Mouse (Mus musculus) liver, embryonic 11.5 days (tissue): ENCODE results near the gene Tagln2. TPM values are rescaled to one million over a fixed set of nuclear protein-coding genes. Genes with fewer than 3 reads are reported as not detected.

Experiments used
- ATAC-seq: fragments of 200-750 bp; cut with Nextera tagmentation; replicated peaks from 2 replicates; pipeline ENCODE4 v1.8.0; 2017; ENCODE audit warnings: moderate number of reproducible peaks, mild to moderate bottlenecking, moderate TSS enrichment, moderate library complexity; ENCODE audit not compliant: low FRiP score
- DNase-seq: peaks from one replicate; pipeline ENCODE4 v3.0.0-alpha.2; 2017; ENCODE audit warnings: low spot score
- H3K27ac ChIP-seq: fragments of 300-500 bp; sonication (generic); 2 replicates; pipeline ENCODE4 v1.5.1; 2014; ENCODE audit warnings: mild to moderate bottlenecking, low read depth, low read length, control low read depth
- H3K27me3 ChIP-seq: fragments of 300-500 bp; sonication (generic); replicated peaks from 2 replicates; pipeline ENCODE4 v1.6.1; 2014; ENCODE audit warnings: low read length, mixed read lengths; ENCODE audit not compliant: control insufficient read depth, insufficient read depth
- H3K36me3 ChIP-seq: fragments of 300-500 bp; sonication (generic); 2 replicates; pipeline ENCODE4 v1.6.1; 2014; ENCODE audit warnings: mild to moderate bottlenecking, low read length, moderate library complexity, mixed read lengths; ENCODE audit not compliant: control insufficient read depth, insufficient read depth
- H3K4me1 ChIP-seq: fragments of 300-500 bp; sonication (generic); replicated peaks from 2 replicates; pipeline ENCODE4 v1.6.1; 2014; ENCODE audit warnings: low read length, mixed read lengths; ENCODE audit not compliant: control insufficient read depth, insufficient read depth
- H3K4me2 ChIP-seq: fragments of 300-500 bp; sonication (generic); 2 replicates; pipeline ENCODE4 v1.6.1; 2014; ENCODE audit warnings: mild to moderate bottlenecking, control low read depth, moderate library complexity
- H3K4me3 ChIP-seq: fragments of 300-500 bp; sonication (generic); 2 replicates; pipeline ENCODE4 v1.5.1; 2014; ENCODE audit warnings: low read depth, low read length, control low read depth
- H3K9ac ChIP-seq: fragments of 300-500 bp; sonication (generic); 2 replicates; pipeline ENCODE4 v1.6.1; 2014; ENCODE audit warnings: low read depth, low read length, control low read depth
- H3K9me3 ChIP-seq: fragments of 300-500 bp; sonication (generic); 2 replicates; pipeline ENCODE4 v1.6.1; 2016; ENCODE audit warnings: low read length, inconsistent platforms, mixed read lengths; ENCODE audit not compliant: control insufficient read depth
- WGBS: fragments of 180-500 bp; shearing (Covaris S2); extraction: QIAGEN DNeasy Blood & Tissue Kit; methylation state at CpG from one replicate; pipeline ENCODE4 v1.1.7; 2014; 5-methylcytosine and 5-hydroxymethylcytosine counted together
- polyA plus RNA-seq: library from polyadenylated mRNA; unstranded; fragments of >200 nt; fragmentation: Nextera tagmentation; extraction: Ambion mirVana; gene quantifications from 2 replicates; pipeline ENCODE4 v1.2.1, GENCODE M21; 2014

Tagln2 gene
- polyA plus RNA-seq, 1 experiment from 2014 or later = 257 TPM

GRCm38 (mm10) chr1:172503111-172503997 lies 3.5 kb downstream of the Tagln2 start:
- ATAC-seq (no peak), DNase-seq (no peak)
- peak overlapping the region; percentile 65 for H3K4me3 ChIP-seq
- peak overlapping the region; percentile 78 for H3K27ac ChIP-seq
- H3K4me1 ChIP-seq = peaks cover 47% of the 10 kb centered on the region
- H3K36me3 ChIP-seq = peaks cover 17% of the 10 kb centered on the region
- no peaks in the 10 kb centered on the region for H3K9me3 ChIP-seq
- H3K9ac ChIP-seq = peak overlapping the region; percentile 10; the same call in 1 of the 2 replicates
- 35% methylated on average over 14 of the region's 14 CpGs for WGBS
- H3K4me2 ChIP-seq = peak overlapping the region; percentile 76
- no peaks in the 10 kb centered on the region for H3K27me3 ChIP-seq

- no peaks in the 10 kb centered on the region for H3K9me3 ChIP-seq
- peaks cover 17% of the 10 kb centered on the region for H3K36me3 ChIP-seq
- H3K4me3 ChIP-seq = no peak overlapping the region
- WGBS = 79% methylated on average over 8 of the region's 8 CpGs
- H3K27ac ChIP-seq = no peak overlapping the region
- ATAC-seq (no peak), DNase-seq (no peak)
- no peaks in the 10 kb centered on the region for H3K27me3 ChIP-seq
- H3K4me2 ChIP-seq = no peak overlapping the region
- H3K9ac ChIP-seq = no peak overlapping the region
- H3K4me1 ChIP-seq = peaks cover 47% of the 10 kb centered on the region
Observed at GRCm38 (mm10) chr1:172504756-172505155, 4.9 kb downstream of the Tagln2 start.

GRCm38 (mm10) chr1:172507001-172507400 lies 7.2 kb downstream of the Tagln2 start:
- DNase-seq = no peak
- ATAC-seq = no peak
- no peak overlapping the region for H3K27ac ChIP-seq

GRCm38 (mm10) chr1:172507701-172508100 lies 7.9 kb downstream of the Tagln2 start:
- H3K4me3 ChIP-seq = no peak overlapping the region
- 0 out of 2 replicates have a peak, but pooled peaks have one; percentile 1 for ATAC-seq
- WGBS = 85% methylated on average over 3 of the region's 3 CpGs
- no peak for DNase-seq
- no peaks in the 10 kb centered on the region for H3K9me3 ChIP-seq
- H3K4me1 ChIP-seq = peaks cover 39% of the 10 kb centered on the region
- H3K36me3 ChIP-seq = peaks cover 17% of the 10 kb centered on the region
- H3K27me3 ChIP-seq = no peaks in the 10 kb centered on the region
- H3K9ac ChIP-seq = no peak overlapping the region
- no peak overlapping the region for H3K27ac ChIP-seq
- no peak overlapping the region for H3K4me2 ChIP-seq

More at GRCm38 (mm10) chr1:172507001-172507400, 7.2 kb downstream of the Tagln2 start:
- 65% methylated on average over 5 of the region's 5 CpGs for WGBS
- H3K9me3 ChIP-seq = no peaks in the 10 kb centered on the region
- H3K4me3 ChIP-seq = no peak overlapping the region
- H3K4me1 ChIP-seq = peaks cover 44% of the 10 kb centered on the region
- H3K36me3 ChIP-seq = peaks cover 17% of the 10 kb centered on the region
- H3K9ac ChIP-seq = no peak overlapping the region
- no peaks in the 10 kb centered on the region for H3K27me3 ChIP-seq
- no peak overlapping the region for H3K4me2 ChIP-seq

GRCm38 (mm10) chr1:172508172-172508571 lies 8.3 kb downstream of the Tagln2 start:
- ATAC-seq (peak; percentile 39), DNase-seq (no peak)
- H3K36me3 ChIP-seq = peaks cover 17% of the 10 kb centered on the region
- H3K27me3 ChIP-seq = no peaks in the 10 kb centered on the region
- H3K27ac ChIP-seq = no peak overlapping the region
- WGBS = 32% methylated on average over 2 of the region's 2 CpGs
- no peak overlapping the region for H3K4me3 ChIP-seq
- H3K4me1 ChIP-seq = peaks cover 39% of the 10 kb centered on the region
- no peaks in the 10 kb centered on the region for H3K9me3 ChIP-seq
- no peak overlapping the region for H3K9ac ChIP-seq
- no peak overlapping the region for H3K4me2 ChIP-seq

GRCm38 (mm10) chr1:172509235-172509634 lies 9.4 kb downstream of the Tagln2 start:
- H3K27me3 ChIP-seq = no peaks in the 10 kb centered on the region
- H3K36me3 ChIP-seq = peaks cover 17% of the 10 kb centered on the region
- WGBS = 77% methylated on average over 5 of the region's 5 CpGs
- no peak overlapping the region for H3K9ac ChIP-seq
- no peak for DNase-seq
- ATAC-seq = no peak
- no peaks in the 10 kb centered on the region for H3K9me3 ChIP-seq
- no peak overlapping the region for H3K4me3 ChIP-seq
- no peak overlapping the region for H3K4me2 ChIP-seq
- no peak overlapping the region for H3K27ac ChIP-seq
- H3K4me1 ChIP-seq = peaks cover 41% of the 10 kb centered on the region

- Histone ChIP-seq H3K27me3 (no peaks in the 10 kb centered on the region), H3K4me2 (peak overlapping the region; percentile 5; the same call in 1 of the 2 replicates), H3K4me3 (no peak overlapping the region), H3K27ac (no peak overlapping the region), H3K9ac (no peak overlapping the region), H3K4me1 (peaks cover 37% of the 10 kb centered on the region), H3K9me3 (no peaks in the 10 kb centered on the region), H3K36me3 (peaks cover 17% of the 10 kb centered on the region)
- 45% methylated on average over 8 of the region's 8 CpGs for WGBS
- no peak for ATAC-seq
- DNase-seq = no peak
Observed at GRCm38 (mm10) chr1:172509983-172510382, 10.1 kb downstream of the Tagln2 start.

GRCm38 (mm10) chr1:172510421-172510972 lies 10.7 kb downstream of the Tagln2 start:
- Histone ChIP-seq H3K36me3 (peaks cover 16% of the 10 kb centered on the region), H3K27ac (no peak overlapping the region), H3K4me1 (peaks cover 41% of the 10 kb centered on the region), H3K4me3 (no peak overlapping the region), H3K9ac (no peak overlapping the region), H3K4me2 (peak overlapping the region; percentile 12; the same call in 1 of the 2 replicates), H3K27me3 (no peaks in the 10 kb centered on the region), H3K9me3 (no peaks in the 10 kb centered on the region)
- WGBS = 43% methylated on average over 13 of the region's 13 CpGs
- no peak for ATAC-seq
- no peak for DNase-seq
